Mouse (Mus musculus): ENCODE data around the gene Ap1s1.

- TF ChIP-seq CTCF (IDR thresholded peaks at IDR 0.05; ENCODE audit: low read depth) (no peak), EP300 (IDR thresholded peaks at IDR 0.05; ENCODE audit: low read depth) (no peak)
These were observed 5.2 kb upstream of the Ap1s1 start for GRCm38 (mm10) chr5:137051125-137051524.
